Mouse (Mus musculus): ENCODE results near the gene Kcnip2. TPM values are rescaled to one million over a fixed set of nuclear protein-coding genes. Genes with fewer than 3 reads are reported as not detected.

Kcnip2 gene
- polyA plus RNA-seq, 1 experiment from 2014 or later, result 2.2 TPM

DNA sequence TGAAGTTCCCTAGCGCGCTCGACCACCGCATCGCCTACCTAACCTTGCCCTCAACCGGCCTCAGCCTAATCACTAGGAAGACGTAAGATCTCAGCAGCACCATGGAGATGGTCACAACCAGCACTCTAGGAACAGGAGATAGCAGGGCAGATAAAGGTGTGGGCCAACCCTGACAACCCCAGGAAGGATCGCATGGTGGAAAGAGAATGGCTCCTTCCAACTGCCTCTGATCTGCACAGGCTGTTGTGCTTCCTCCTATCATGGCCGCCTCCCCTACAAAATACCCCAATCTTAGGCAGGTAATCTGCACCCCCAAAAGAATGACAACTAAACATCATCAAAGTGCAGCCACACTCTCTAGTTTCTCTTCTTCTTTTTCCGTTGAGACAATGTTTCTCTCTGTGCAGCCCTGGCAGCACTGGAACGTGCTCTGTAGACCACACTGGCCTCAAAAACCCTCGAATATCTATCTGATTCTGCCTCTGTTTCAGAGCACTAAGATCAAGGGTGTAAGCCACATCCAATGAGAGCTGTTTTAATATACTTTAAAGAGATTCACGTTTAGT, 35.4 kb downstream of the Kcnip2 start:
- peaks cover 3% of the 10 kb centered on the region; the same call in 1 of the 2 replicates for H3K4me1 ChIP-seq (replicated peaks; ENCODE audit: control insufficient read depth, insufficient read depth)
- H3K9ac ChIP-seq (ENCODE audit: low read length), result no peak overlapping the region
- DNase-seq (ENCODE audit: low spot score), result no peak
- no peak for TF ChIP-seq CTCF (IDR thresholded peaks at IDR 0.05; ENCODE audit: low read depth)
- no peak for TF ChIP-seq EP300 (optimal IDR thresholded peaks at IDR 0.05)
- H3K27ac ChIP-seq (replicated peaks), result no peak overlapping the region
- no peaks in the 10 kb centered on the region for H3K9me3 ChIP-seq (ENCODE audit: control insufficient read depth, low read length)
- no peaks in the 10 kb centered on the region for H3K27me3 ChIP-seq (ENCODE audit: control insufficient read depth, insufficient read depth, low read length)
- H3K4me3 ChIP-seq (ENCODE audit: low read depth, low read length), result no peak overlapping the region
- peak overlapping the region; percentile 67 for H3K4me2 ChIP-seq (replicated peaks; ENCODE audit: low read depth)
- H3K36me3 ChIP-seq (ENCODE audit: control insufficient read depth, insufficient read depth, low read length), result peaks cover 13% of the 10 kb centered on the region; the same call in 1 of the 2 replicates
- WGBS, result 78% methylated on average over 13 of the region's 13 CpGs
- no peak for ATAC-seq (ENCODE audit: low FRiP score, low TSS enrichment)

DNA sequence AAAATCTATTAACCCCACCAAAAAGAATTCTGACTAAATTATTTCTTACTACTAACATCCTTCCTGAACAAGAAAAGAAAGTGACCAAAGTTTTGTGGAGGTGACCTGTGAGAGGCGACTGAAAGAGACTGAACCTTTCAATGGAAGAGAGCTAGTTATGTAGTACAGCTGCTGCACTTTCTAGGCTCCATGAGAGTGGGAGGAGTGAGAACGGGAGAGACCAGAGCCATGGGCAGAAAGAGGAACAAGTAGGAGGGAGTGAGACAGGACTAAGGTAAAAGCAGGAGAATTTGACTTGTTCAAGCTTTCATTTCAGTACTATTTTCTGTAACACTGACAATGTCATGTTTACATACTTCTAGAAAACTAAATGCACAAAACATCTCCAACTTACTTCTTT, 40.4 kb downstream of the Kcnip2 start:
- ATAC-seq (ENCODE audit: low FRiP score, low TSS enrichment) (no peak), DNase-seq (ENCODE audit: low spot score) (no peak)
- Histone ChIP-seq H3K27me3 (ENCODE audit: control insufficient read depth, insufficient read depth, low read length) (no peaks in the 10 kb centered on the region), H3K4me2 (replicated peaks; ENCODE audit: low read depth) (no peak overlapping the region), H3K36me3 (ENCODE audit: control insufficient read depth, insufficient read depth, low read length) (peaks cover 28% of the 10 kb centered on the region), H3K4me1 (replicated peaks; ENCODE audit: control insufficient read depth, insufficient read depth) (no peaks in the 10 kb centered on the region), H3K4me3 (ENCODE audit: low read depth, low read length) (no peak overlapping the region), H3K27ac (replicated peaks) (no peak overlapping the region), H3K9me3 (ENCODE audit: control insufficient read depth, low read length) (no peaks in the 10 kb centered on the region), H3K9ac (ENCODE audit: low read length) (no peak overlapping the region)
- TF ChIP-seq CTCF (IDR thresholded peaks at IDR 0.05; ENCODE audit: low read depth), result no peak
- no peak for TF ChIP-seq EP300 (optimal IDR thresholded peaks at IDR 0.05)
- 78% methylated on average over 2 of the region's 2 CpGs for WGBS

DNA sequence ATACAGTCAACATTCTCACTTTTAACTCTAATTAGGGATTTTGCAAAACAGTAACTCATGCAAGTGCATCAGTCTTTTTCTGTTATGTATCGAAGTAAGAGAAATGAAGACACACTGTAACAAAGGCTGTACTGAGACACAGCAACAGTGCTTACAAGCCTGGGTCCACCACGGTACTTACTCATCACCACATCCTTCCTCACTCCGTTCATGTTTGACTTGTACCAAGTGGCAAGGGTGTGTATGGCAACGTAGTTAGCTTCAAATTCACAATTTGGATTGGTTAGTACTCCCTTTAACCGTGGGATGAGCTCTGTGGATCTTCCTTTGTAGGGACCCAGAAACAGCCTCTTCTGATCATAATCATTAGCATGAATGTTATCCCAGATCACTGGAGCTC, 44.4 kb downstream of the Kcnip2 start:
- Histone ChIP-seq H3K27ac (replicated peaks) (no peak overlapping the region), H3K27me3 (ENCODE audit: control insufficient read depth, insufficient read depth, low read length) (no peaks in the 10 kb centered on the region), H3K4me2 (replicated peaks; ENCODE audit: low read depth) (no peak overlapping the region), H3K9ac (ENCODE audit: low read length) (no peak overlapping the region), H3K4me3 (ENCODE audit: low read depth, low read length) (no peak overlapping the region), H3K9me3 (ENCODE audit: control insufficient read depth, low read length) (no peaks in the 10 kb centered on the region), H3K4me1 (replicated peaks; ENCODE audit: control insufficient read depth, insufficient read depth) (no peaks in the 10 kb centered on the region), H3K36me3 (ENCODE audit: control insufficient read depth, insufficient read depth, low read length) (peaks cover 40% of the 10 kb centered on the region)
- no peak for ATAC-seq (ENCODE audit: low FRiP score, low TSS enrichment)
- 83% methylated on average over 5 of the region's 5 CpGs for WGBS
- no peak for DNase-seq (ENCODE audit: low spot score)
- no peak for TF ChIP-seq CTCF (IDR thresholded peaks at IDR 0.05; ENCODE audit: low read depth)
- TF ChIP-seq EP300 (optimal IDR thresholded peaks at IDR 0.05), result no peak

DNA sequence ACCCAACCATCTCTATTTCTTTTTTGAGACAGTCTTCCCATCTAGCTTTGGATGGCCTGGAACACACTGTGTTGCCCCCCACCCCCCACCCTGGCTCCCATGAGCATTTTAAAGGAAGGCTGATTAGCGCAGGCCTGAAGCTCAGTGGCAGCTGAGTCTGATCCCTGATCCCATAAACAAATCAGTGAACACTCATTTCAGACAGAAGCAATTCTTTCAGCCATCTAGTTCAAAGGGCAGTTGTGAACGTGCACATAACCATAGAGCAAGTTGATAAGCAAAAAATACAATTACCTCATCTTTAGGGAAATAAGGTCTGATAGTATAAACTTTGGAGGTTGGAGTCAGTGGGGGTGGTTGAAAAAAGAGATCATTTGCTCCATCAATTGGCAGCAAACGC, 55.1 kb downstream of the Kcnip2 start:
- no peak for TF ChIP-seq EP300 (optimal IDR thresholded peaks at IDR 0.05)
- H3K36me3 ChIP-seq (ENCODE audit: control insufficient read depth, insufficient read depth, low read length), result peaks cover 59% of the 10 kb centered on the region
- H3K4me2 ChIP-seq (replicated peaks; ENCODE audit: low read depth), result no peak overlapping the region
- H3K9ac ChIP-seq (ENCODE audit: low read length), result no peak overlapping the region
- no peaks in the 10 kb centered on the region for H3K27me3 ChIP-seq (ENCODE audit: control insufficient read depth, insufficient read depth, low read length)
- H3K9me3 ChIP-seq (ENCODE audit: control insufficient read depth, low read length), result no peaks in the 10 kb centered on the region
- H3K27ac ChIP-seq (replicated peaks), result no peak overlapping the region
- no peak for DNase-seq (ENCODE audit: low spot score)
- H3K4me1 ChIP-seq (replicated peaks; ENCODE audit: control insufficient read depth, insufficient read depth), result no peaks in the 10 kb centered on the region
- ATAC-seq (ENCODE audit: low FRiP score, low TSS enrichment), result no peak
- 75% methylated on average over 3 of the region's 3 CpGs for WGBS
- H3K4me3 ChIP-seq (ENCODE audit: low read depth, low read length), result no peak overlapping the region

DNA sequence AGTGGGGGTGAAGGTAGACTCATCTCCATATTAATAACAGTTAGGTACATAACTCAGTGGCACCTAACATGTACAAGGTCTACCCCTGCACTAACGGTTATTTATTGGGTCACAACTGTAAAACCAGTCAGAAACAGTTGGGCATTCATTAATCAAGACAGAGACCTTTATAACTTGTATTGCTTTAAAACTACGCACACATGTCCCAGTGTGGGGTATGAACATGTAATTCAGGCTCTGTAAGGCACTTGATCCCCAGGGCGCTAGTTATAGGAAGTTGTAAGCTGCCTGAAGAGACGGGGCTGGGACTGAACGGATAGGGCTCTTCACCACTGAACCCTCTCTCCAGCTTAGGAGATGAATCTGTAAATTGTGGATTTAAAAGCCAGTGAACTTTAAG, 57.2 kb downstream of the Kcnip2 start:
- no peak for ATAC-seq (ENCODE audit: low FRiP score, low TSS enrichment)
- Histone ChIP-seq H3K9ac (ENCODE audit: low read length) (no peak overlapping the region), H3K27ac (replicated peaks) (no peak overlapping the region), H3K4me1 (replicated peaks; ENCODE audit: control insufficient read depth, insufficient read depth) (no peaks in the 10 kb centered on the region), H3K9me3 (ENCODE audit: control insufficient read depth, low read length) (no peaks in the 10 kb centered on the region), H3K4me2 (replicated peaks; ENCODE audit: low read depth) (no peak overlapping the region), H3K27me3 (ENCODE audit: control insufficient read depth, insufficient read depth, low read length) (no peaks in the 10 kb centered on the region), H3K4me3 (ENCODE audit: low read depth, low read length) (no peak overlapping the region), H3K36me3 (ENCODE audit: control insufficient read depth, insufficient read depth, low read length) (peaks cover 56% of the 10 kb centered on the region)
- 88% methylated on average over 5 of the region's 5 CpGs for WGBS
- no peak for TF ChIP-seq CTCF (IDR thresholded peaks at IDR 0.05; ENCODE audit: low read depth)
- TF ChIP-seq EP300 (optimal IDR thresholded peaks at IDR 0.05), result no peak
- DNase-seq (ENCODE audit: low spot score), result no peak

DNA sequence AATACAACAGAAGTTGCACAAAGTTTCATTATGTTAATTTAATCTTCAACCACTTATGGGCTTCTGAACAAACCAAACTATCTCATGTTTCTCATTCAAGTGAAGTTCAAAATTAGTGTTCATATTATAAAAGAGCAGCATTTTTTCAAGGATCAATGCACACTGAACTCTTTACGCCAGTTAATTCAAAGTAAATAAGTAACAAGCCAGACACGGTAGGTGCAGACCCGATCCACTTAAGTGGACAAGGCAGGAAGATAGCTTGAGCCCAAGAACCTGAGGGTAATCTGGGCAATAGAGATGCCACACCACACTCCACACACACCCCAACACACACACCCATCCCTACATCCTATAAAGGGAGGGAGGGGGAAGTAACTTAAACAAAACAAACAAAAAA, 62.3 kb downstream of the Kcnip2 start:
- ATAC-seq (ENCODE audit: low FRiP score, low TSS enrichment), result no peak
- Histone ChIP-seq H3K4me2 (replicated peaks; ENCODE audit: low read depth) (no peak overlapping the region), H3K27ac (replicated peaks) (no peak overlapping the region), H3K9me3 (ENCODE audit: control insufficient read depth, low read length) (no peaks in the 10 kb centered on the region), H3K4me1 (replicated peaks; ENCODE audit: control insufficient read depth, insufficient read depth) (peaks cover 2% of the 10 kb centered on the region; the same call in 1 of the 2 replicates), H3K36me3 (ENCODE audit: control insufficient read depth, insufficient read depth, low read length) (peaks cover 33% of the 10 kb centered on the region), H3K4me3 (ENCODE audit: low read depth, low read length) (no peak overlapping the region), H3K27me3 (ENCODE audit: control insufficient read depth, insufficient read depth, low read length) (no peaks in the 10 kb centered on the region), H3K9ac (ENCODE audit: low read length) (no peak overlapping the region)
- WGBS, result 87% methylated on average over 3 of the region's 3 CpGs
- TF ChIP-seq CTCF (IDR thresholded peaks at IDR 0.05; ENCODE audit: low read depth) (no peak), EP300 (optimal IDR thresholded peaks at IDR 0.05) (no peak)
- DNase-seq (ENCODE audit: low spot score), result no peak

All from stomach, postnatal 0 days (tissue).